Mouse (Mus musculus) cortical plate, adult 2 months (tissue): ENCODE results near the gene Atxn7l1.

Experiments
- CTCF ChIP-seq: fragments of 200-500 bp; IDR thresholded peaks from 2 replicates; pipeline ENCODE4 v1.5.1; 2011; ENCODE audit warnings: mild to moderate bottlenecking, control low read depth, low read length; ENCODE audit not compliant: insufficient read depth; ENCODE audit errors: extremely low read depth
- POLR2A ChIP-seq: fragments of 200-500 bp; IDR thresholded peaks from 2 replicates; pipeline ENCODE4 v1.6.1; 2011; ENCODE audit warnings: mild to moderate bottlenecking, low read length, control low read depth; ENCODE audit not compliant: insufficient read depth; ENCODE audit errors: extremely low read depth

GRCm38 (mm10) chr12:33284344-33284936, 136.9 kb downstream of the Atxn7l1 start:
- no peak for TF ChIP-seq CTCF
- TF ChIP-seq POLR2A, result no peak
